Mouse (Mus musculus): ENCODE data around the gene Bhlhe41.

Gene Bhlhe41

DNA sequence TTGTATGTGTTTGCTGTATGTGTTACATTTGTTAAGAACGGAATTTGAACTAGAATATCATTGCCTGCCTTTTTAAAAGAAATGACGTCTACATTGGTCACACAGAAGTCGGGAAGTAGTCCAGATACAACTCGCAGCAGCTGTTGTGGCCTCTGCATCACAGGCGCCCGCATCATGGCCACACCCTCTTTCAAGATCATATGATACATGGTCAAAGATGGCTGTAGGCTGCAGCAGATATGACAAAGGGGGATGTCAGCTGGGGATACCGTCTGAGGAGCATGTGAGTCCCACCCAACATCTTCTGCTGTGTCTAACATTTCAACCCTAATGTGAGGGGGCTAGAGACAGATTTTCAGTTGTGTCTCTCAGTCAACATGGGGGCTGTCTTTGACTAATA, 6.7 kb upstream of the Bhlhe41 start:
- no peak for DNase-seq (ENCODE audit: low spot score in 2 of 2)

DNA sequence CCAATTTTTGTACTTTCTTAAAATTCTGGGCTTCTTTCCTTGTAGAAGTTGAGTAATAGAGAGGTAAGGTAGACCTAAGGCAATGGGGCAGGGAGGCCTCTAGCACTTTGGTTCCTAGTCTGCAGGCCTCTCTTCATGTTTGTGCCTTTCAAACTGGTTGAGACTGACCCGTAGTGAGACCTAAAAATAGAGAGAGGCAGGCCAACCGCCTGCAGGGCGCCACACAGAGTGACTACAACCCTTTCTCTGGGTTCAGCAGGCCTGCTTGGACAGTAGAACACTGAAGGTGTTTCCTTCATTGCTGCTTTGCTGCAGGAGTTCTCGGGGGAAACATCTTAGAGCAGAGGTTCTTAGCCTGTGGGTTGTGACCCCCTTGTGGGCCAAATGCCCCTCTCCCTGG, 5.6 kb upstream of the Bhlhe41 start:
- no peak for DNase-seq (ENCODE audit: low spot score in 2 of 2)

DNA sequence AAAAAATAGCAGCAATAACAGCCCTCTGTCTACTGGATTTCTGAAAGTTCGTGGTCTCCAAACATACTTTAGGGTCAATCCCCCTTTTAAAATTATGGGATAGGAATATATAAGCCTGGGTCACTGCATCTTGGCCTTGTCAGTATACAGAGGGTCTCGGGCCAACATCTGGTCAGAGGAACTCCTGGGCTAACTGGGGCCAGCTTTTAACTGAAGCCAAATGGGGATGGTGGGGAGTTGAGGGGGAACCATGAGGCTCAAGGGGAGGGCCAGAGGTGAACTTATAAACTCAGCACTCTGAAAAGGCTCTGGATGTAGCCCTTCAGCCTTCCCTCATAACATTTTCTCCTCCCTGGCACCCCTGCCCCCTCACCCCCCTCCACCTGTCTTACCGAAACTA, 1.8 kb upstream of the Bhlhe41 start:
- DNase-seq (ENCODE audit: low spot score in 2 of 2) = no peak

DNA sequence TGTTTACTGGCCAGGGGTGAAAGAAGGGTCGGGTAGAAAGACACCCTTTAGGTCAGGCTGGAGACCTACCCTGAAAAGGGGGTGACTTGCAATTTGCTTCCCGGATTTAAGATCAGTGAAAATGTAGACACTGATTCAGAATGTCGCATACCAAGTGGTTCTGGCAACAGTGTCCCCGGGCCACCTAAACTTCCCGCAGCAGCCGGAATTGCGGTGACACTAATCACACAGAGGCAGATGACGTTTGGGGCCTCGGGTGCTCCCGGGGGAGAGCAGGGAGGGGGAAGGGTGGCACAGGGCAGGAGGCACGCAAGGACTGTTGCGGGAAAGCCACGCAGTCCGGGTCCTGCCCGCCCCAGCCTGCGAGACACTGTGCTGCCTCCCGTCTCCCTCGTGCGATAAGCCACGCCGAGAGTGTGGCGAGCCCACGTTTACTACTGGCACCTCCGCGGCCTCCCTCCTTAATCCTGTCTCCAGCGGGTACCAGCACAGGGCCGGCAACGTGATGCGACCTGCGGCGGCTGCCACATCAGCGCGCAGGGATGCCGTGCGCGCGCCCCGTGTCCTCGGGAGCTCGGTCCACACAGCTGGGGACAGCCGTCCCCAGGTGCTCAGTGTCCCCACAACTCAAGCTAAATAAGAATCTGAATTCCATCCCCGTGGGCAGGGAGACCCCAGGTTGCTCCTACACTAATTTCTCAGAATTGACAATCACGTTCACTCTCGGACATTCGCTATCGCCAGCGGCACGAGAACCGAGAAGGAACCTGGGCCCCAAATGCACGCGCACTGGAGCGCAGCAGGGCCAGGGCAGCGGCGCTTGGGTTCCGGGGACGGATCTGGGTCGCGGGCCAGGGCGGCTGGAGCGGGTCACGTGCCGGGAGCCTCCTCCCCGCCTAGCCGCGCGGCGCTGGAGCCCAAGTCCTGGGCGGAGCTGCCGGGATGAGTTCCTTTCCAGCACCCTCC, 811 bp upstream of the Bhlhe41 start:
- DNase-seq (ENCODE audit: low spot score in 2 of 2) = peak; percentile 94 to 96

DNA sequence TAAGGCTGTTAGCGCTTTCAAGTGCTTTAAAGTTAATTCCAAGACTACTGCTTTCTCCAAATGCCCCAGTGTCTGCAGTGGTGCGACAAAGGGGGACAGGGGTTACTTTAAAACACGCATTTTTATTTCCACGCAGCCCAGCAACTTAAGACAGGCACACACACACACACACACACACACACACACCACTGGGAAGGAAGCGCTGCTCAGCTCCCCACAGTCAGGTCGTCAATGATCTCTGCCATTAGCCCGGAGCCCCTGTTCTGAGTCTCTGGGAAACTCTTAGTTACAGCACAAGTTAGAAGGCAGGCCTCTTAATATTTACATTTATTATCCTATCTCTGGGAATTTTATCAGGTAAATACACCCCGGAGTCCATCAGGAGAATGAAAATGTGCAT, 1.2 kb downstream of the Bhlhe41 start:
- DNase-seq (ENCODE audit: low spot score in 2 of 2) = no peak

DNA sequence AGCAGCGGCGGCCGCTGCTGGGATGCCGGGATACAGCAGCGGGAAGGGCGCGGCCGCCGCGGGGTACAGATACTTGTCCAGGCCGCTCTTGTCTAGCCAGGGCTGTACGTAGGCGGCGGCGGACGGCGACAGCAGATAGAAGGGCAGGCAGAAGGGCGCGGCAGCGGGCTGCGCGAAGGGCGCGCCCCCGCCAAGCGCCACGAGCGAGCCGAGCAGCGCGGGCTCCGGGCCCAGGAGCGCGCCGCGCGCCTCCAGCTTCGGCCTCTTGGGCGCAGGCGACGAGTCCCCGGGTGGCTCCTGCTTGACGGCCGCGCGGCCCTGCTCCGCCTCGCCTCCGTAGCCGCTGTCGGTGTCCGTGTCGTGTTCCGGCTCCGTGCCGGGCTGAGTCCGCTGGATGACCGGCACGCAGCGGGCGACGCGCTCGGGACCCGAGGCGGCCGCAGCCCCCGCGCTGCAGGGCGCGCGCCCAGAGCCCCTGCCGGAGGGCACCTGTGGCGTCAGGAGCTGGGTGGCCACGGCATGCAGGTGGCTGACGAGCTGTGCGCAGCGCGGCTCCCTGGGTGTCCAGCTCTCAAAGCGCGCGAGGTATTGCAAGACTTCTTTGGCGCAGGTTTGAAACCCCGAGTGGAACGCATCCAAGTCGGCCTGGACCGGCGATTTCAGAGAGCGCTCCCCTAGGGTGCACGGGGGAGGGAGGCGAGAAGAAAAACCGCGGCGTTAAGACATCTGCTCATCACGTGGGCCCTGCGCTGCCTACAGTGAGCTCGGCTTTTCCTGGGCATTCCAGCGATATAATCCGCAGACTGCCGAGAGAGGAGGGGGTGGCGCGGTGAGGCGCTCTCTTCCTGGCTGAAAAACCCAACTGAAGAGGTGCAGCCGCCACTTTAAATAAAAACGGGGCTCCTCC, 2.0 kb downstream of the Bhlhe41 start:
- peak; percentile 81 to 85 for DNase-seq (ENCODE audit: low spot score in 2 of 2)

DNA sequence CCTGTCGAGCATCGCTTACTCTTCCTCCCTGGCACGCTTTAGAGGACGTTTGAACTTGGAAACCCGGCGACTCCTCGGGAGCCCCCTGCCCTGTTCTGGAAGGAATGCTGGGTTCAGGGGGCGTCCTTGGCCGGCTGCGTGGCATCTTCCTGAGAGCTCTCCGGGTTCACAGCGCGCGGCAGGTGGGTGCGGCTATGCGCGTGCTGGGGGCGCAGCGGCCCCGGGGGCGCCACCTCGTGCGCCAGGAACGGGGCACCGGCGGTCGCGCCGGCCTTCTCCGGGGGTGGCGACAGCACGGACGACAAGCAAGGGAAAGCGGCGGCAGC, 2.7 kb downstream of the Bhlhe41 start:
- no peak for DNase-seq (ENCODE audit: low spot score in 2 of 2)

DNA sequence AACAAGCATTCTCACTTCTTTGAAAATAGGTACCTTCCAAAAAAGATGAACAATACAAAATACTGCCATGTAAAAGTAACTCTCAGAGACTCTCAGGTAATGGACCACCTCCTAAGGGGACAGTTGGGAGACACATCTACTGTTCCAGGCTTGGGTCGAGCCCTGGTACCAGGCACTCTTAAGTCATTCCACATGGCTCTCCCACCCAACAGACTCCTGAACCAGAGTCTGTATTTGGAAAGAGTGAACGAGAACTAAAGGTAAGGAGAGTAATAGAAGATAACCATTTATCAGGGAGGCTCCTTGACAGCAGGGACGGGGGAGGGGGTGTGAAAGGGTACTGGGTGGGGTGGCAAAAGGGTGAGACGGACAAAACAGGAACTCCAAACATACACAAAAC, 3.0 kb downstream of the Bhlhe41 start:
- DNase-seq (ENCODE audit: low spot score in 2 of 2) = no peak

DNA sequence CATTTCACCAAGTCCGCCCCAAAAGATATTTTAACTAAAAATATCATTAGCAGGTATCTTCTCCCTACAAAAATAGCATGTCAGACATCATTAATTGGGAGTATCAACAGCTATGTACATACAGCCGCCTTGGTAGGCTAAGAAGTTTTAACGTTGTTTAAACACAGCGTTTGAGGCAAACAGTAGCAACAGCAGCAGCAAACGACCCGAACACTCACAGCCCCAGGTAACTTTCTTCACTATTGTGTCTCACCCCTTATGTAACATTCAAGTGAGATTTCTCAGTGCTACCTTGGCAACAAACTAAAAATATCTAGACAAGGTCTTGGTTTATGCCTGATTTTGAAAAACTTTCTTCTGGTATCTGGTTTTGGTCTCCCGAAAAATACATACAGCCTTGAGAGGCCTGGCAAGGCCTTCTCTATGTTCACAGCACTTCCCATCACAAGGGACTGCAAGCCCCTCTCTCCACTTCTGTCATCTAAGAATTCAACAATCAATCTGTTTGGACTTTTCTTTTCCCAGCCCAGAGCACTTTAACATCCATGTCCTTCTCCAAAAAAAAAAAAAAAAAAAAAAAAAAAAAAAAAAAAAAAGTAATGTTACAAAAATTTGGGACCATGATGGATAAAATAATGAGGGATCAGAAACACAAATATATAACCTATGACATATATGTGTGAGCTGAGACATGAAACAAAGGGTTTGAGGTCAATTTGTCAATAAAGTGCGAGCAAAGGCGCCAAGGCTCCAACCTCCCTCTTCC, 3.7 kb downstream of the Bhlhe41 start:
- DNase-seq (ENCODE audit: low spot score in 2 of 2) = no peak

DNA sequence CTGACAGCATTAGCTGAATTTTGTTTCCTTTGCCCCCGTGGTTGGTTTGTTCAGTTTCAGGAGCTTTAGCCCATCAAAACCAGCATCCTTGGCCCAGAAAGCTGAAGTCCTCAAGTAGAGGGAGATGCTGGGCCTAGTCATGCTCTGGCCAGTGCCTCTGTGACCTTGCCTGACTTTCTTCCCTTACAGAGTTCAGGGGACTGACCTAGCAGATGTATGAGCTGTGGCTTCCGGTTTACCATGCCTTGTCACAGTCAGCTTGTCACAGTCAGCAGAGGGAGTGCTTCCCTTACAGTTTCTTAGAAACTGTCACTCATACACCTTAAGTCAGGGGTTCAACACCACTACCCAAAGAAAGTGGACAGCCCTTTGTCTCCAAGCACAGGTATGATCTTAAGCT, 5.0 kb downstream of the Bhlhe41 start:
- no peak for DNase-seq (ENCODE audit: low spot score in 2 of 2)

DNA sequence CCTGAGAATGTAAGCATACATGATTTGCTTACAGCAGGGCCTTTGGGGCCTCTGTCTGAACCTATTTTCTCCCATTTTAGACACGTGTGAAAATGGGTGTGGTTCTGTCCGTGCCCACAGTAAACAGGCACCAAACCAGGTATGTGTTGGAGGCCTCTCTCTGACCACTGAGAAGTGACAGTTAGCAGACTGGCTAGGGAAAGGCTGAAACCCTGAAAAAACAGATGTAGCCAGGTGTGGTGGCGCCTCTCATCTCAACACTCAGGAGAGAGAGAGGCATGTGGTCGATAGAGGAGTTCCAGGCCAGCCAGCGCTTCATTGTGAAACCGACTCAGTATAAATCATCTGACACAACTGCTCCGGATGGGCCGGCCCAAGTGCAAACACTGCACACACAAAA, 6.9 kb downstream of the Bhlhe41 start:
- no peak for DNase-seq (ENCODE audit: low spot score in 2 of 2)

DNA sequence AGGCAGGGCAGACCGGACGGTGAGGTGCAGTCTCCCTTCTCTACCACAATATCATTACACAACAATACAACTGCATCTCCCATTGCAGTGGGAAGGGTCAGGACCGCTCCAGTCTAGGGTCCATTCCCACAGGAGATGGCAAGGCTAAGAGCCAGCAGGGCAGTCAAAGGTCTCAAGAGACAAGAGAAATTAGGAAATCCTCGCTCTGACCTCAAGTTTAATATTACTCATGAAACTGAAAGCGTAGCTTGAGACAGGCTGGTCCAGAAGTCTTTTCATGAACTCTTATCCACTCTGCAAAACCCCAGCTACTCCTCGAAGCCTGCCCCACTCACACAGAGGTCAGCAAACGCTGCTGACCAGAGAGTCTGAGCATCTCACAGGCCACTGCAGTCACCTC, 7.9 kb downstream of the Bhlhe41 start:
- DNase-seq (ENCODE audit: low spot score in 2 of 2) = peak; percentile 61 to 65

DNA sequence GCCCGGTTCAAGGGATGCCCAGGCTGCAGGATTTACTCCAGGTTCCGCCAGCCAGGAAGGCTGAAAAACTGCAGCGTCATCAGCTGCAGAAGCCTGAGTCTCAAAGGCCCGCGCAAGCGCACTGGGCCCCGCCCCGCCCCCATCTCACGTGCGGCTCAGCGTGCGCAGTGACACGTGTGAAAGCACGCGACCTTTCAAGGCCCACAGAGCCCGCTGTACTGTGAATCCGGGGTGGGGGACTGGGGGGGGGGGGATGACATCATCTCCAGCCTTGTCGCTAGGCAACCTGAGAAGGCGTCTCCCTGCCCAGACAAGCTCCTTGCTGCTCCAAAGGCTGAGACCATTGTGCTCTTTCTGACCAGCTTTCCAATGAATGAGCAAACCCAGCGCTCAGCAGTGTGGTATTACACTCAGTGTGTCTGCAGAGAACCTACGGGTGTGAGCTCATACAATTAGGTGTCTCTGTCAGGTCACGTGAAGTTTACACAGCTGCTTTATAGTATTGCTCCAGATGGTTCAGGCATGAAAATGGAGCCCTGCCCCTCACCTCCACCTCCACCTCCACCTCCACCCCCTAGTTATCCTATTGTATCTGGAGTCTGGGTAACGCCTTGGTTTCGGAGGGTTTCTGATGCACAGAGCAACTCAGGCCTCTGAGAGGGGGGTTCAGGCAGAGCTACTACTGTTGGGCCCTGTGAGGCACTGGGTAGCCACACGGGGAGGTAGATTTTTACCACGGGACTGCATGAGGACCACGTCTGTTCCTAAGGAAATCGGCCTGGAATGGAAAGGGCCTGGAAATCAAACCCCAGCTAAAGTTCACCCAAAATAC, 9.4 kb downstream of the Bhlhe41 start:
- DNase-seq (ENCODE audit: low spot score in 2 of 2) = peak; percentile 98 to 100

DNA sequence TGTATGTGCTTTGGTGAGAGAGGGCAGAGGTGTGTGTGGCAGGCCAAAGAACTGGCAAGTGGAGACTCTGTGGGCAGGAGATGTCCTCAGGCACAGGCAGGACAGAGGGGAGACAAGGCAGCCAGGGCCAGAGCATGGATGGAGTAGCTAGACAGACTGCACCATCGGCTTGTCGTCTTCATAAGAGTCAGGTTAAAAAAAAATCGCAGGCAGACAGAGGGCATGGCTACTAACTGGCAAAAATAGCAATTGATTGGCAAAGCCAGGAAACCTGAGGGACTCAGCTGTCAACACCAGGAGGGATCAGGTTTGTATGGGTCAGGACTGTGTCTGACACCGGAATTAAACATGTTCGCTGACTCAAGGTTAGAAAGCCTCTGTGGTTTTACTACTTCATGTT, 10.6 kb downstream of the Bhlhe41 start:
- DNase-seq (ENCODE audit: low spot score in 2 of 2) = peak; percentile 67

DNA sequence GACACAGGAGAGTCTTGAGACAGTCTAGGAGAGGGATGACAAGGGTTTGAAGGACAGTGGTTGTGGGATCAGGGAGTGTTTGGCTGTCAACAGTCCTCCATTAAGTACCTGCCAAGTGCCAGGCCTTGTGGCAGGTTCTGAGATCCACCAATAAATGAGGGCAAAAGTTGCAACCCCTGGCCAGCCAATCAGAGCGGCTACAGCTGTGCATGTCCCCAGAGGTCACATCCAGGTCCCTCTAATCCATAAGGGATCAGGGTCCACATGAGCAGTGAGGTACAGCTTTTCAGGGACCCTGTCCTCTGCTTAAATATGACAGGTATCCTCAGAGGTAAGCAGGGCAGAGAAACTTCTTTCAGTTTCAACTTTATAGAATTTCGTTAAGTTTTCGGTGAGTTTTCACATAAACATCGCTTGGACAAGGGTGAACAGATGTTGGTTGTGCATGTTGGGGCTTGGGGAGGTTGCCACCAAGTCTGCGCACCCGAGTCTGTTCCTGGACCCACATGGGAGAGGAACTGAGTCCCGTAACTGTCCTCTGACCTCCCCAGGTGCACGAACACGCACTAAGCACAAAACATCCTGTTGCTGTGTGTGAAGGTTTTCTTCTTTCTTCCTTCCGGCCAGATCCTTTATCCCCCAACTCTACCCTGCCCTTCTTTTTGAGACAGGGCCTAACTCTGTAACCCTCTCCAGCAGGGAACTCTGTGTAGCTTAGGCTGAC, 11.8 kb downstream of the Bhlhe41 start:
- DNase-seq (ENCODE audit: low spot score in 2 of 2) = no peak

DNA sequence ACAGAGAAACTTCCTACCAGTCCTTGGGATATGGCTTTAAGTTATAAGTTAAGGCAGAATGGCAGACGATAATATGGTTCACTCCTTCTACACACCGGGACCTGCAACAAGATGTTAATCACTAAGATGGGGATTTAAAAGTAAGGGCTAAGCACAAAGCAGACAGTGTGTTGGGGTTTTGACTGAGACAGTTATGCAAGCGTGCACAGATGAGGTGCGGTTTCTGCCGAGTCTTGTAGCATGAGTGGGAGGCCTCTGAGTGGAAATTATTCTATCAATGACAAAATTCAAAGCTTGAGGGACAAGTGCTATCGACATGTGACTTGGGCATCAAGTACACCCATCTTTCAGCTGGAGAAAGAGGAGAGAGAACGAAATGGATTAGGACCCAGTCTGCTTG, 12.7 kb downstream of the Bhlhe41 start:
- DNase-seq (ENCODE audit: low spot score in 2 of 2) = no peak

DNA sequence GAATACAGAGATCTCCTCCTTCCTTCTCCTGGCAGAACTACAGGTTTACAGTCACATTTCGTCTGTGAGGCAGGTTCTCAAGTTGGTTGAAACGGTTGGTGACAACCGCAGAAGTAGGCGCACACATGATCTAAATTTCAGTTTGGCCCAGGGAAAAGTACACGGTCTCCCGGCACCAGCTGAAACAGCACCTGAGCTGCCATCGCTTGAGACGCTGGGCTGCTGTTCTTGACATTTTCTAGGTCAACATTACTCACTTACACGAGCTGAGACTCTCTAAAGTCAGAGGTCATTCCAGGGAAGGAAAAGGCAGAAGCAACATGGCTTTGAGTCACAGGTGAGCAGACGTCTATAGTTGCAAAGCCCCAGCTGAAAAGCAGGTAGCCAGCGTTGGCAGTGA, 13.4 kb downstream of the Bhlhe41 start:
- DNase-seq (ENCODE audit: low spot score in 2 of 2) = no peak

DNA sequence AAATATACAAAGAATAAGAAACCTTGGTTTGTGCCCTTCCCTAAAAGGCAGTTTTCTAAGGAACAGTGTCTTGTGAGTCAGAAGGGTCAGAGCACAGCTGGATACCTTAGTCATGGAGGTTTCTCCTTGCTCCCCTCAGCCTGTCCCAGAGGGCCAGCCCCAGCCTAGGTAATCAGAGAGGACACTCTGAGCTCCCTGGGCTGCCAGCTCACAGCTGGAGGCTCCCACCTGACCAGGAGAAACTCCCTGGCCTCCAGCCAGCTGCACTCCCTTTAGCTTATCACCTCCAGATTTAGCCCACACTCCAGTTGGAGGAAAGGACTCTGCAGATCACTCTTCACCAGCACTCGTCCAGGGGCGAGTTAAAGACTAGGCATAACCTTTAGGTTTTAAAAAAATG, 14.6 kb downstream of the Bhlhe41 start:
- DNase-seq (ENCODE audit: low spot score in 2 of 2) = peak; percentile 69 to 76

DNA sequence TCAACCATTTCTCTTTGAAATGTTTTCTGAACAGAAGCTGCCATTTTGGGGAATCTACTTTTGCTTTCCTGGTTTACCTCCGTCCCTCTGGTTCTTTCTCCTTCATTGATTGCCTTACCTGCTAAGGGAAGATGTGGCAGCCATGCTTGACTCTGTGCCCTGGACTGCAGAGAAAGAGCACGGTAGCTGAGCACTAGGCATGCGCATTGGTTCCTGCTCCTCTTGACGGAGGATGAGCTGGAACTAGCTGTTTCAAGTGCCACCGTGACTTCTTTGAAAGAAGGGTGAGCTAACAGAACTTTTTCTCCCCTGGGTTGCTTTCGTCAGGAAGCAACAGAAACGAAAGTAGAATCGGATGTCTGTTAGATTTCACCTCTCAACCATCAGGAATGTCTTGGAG, 17.7 kb downstream of the Bhlhe41 start:
- no peak for DNase-seq (ENCODE audit: low spot score in 2 of 2)

DNA sequence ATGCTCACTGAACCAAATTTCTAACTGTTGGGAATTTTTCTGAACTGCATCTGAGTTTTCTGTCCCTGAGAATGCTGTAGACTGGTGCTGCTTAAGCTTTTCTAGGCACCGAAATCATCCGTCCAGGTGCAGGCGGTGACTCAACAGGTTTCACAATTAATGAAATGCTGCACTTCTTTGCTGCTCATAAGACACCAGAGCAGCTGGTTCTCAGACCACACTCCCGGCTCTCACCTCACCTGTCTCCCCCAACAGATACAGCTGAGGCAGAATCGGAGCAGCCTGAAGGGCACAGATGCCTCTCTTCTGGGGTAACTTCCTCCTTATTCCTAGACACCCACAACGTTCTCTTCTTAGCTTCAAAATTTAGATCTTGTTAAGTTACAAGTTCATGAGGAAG, 18.4 kb downstream of the Bhlhe41 start:
- DNase-seq (ENCODE audit: low spot score in 2 of 2) = no peak

DNA sequence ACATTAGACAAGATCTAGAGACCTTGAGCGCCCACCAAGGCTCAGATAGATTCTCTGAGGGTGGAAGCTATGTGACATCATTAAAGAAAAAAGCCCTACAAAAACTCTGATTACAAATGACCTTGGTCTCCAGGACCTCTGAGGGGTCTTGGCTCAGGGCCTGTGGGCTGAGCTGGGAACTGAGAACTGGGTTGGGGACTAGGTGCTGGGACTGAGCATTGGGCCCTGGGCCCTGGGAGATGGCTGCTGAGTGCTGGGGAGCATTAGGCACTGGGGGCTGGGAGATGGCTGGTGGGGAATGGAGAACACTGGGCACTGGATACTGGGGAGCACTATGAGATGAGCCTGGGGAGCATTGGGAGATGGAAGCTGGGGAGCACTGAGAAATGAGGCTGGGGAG, 19.3 kb downstream of the Bhlhe41 start:
- no peak for DNase-seq (ENCODE audit: low spot score in 2 of 2)
